Mouse (Mus musculus) effector memory CD4-positive, alpha-beta T cell, adult 7 months (primary cell): Measurements from ENCODE around the gene Gga1. TPM values are rescaled to one million over a fixed set of nuclear protein-coding genes. Genes with fewer than 3 reads are reported as not detected.

ENCODE experiments used
- polyA plus RNA-seq: library from polyadenylated mRNA; unstranded; fragments of 100-300 nt; shearing (Covaris generic); gene quantifications from one replicate; pipeline ENCODE4 v1.2.1, GENCODE M21; 2017

Gga1 gene
- polyA plus RNA-seq: 59.0 TPM

GRCm38 (mm10) chr15:78876991-78877809, at the start of gene Gga1:
Gene Gga1, plus strand, starts transcription at chr15:78877190.

GRCm38 (mm10) chr15:78842371-78843163, 34.4 kb upstream of the Gga1 start, which contains the start of gene Cdc42ep1:
Gene Cdc42ep1, plus strand, starts transcription at chr15:78842624.

GRCm38 (mm10) chr15:78855303-78855965, 21.6 kb upstream of the Gga1 start, which contains the start of gene Lgals2:
Gene Lgals2, minus strand, starts transcription at chr15:78855529.

GRCm38 (mm10) chr15:78899409-78899739, 22.4 kb downstream of the Gga1 start, which contains the start of gene Gm49510:
Gene Gm49510, plus strand, starts transcription at chr15:78899667.

GRCm38 (mm10) chr15:78899740-78900584, 23.0 kb downstream of the Gga1 start, which contains the start of gene Sh3bp1:
Gene Sh3bp1, plus strand, starts transcription at chr15:78899768.

GRCm38 (mm10) chr15:78913632-78914090, 36.7 kb downstream of the Gga1 start, which contains the start of gene Pdxp:
Gene Pdxp, plus strand, starts transcription at chr15:78913919.

GRCm38 (mm10) chr15:78926021-78926919, 49.3 kb downstream of the Gga1 start, which contains the start of gene Lgals1:
Gene Lgals1, plus strand, starts transcription at chr15:78926725.

GRCm38 (mm10) chr15:78934784-78935320, 57.9 kb downstream of the Gga1 start, which contains the start of gene Nol12:
Gene Nol12, plus strand, starts transcription at chr15:78934933.

Other genes with a start within 250 kb of the Gga1 start
- gene Elfn2, start 158.4 kb upstream of the Gga1 start, polyA plus RNA-seq: 0.22 TPM
- gene Mfng, start 103.7 kb upstream of the Gga1 start, polyA plus RNA-seq: 136 TPM
- 1.9 TPM for gene Card10, start 74.1 kb upstream of the Gga1 start, polyA plus RNA-seq
- gene Cdc42ep1, start 34.6 kb upstream of the Gga1 start, polyA plus RNA-seq: 0.39 TPM
- not detected for gene Lgals2, start 21.7 kb upstream of the Gga1 start, polyA plus RNA-seq
- gene Gm49510, start 22.5 kb downstream of the Gga1 start, polyA plus RNA-seq: not detected
- 145 TPM for gene Sh3bp1, start 22.6 kb downstream of the Gga1 start, polyA plus RNA-seq
- 14.5 TPM for gene Pdxp, start 36.7 kb downstream of the Gga1 start, polyA plus RNA-seq
- gene Lgals1, start 49.5 kb downstream of the Gga1 start, polyA plus RNA-seq: 575 TPM
- gene Nol12, start 57.7 kb downstream of the Gga1 start, polyA plus RNA-seq: 21.1 TPM
- 60.8 TPM for gene Triobp, start 70.5 kb downstream of the Gga1 start, polyA plus RNA-seq
- 25.0 TPM for gene H1f0, start 151.3 kb downstream of the Gga1 start, polyA plus RNA-seq
- gene Galr3, start 164.7 kb downstream of the Gga1 start, polyA plus RNA-seq: not detected
- gene Ankrd54, start 185.7 kb downstream of the Gga1 start, polyA plus RNA-seq: 52.5 TPM
- 109 TPM for gene Eif3l, start 198.0 kb downstream of the Gga1 start, polyA plus RNA-seq
- gene Micall1, start 231.7 kb downstream of the Gga1 start, polyA plus RNA-seq: 26.3 TPM